Mouse (Mus musculus) ES-Bruce4 (cell line): ENCODE data around the gene Slc3a2. TPM values are rescaled to one million over a fixed set of nuclear protein-coding genes. Genes with fewer than 3 reads are reported as not detected.

Source experiments
- H3K27ac ChIP-seq: 2 replicates; pipeline ENCODE4 v1.5.1; 2012; ENCODE audit warnings: low read length, inconsistent platforms; ENCODE audit not compliant: insufficient read depth
- H3K27me3 ChIP-seq: 2 replicates; pipeline ENCODE4 v1.6.1; 2012; ENCODE audit warnings: mild to moderate bottlenecking, low read length, inconsistent platforms; ENCODE audit not compliant: control insufficient read depth, poor library complexity, insufficient read depth, severe bottlenecking
- H3K36me3 ChIP-seq: 2 replicates; pipeline ENCODE4 v1.6.1; 2012; ENCODE audit warnings: inconsistent platforms, mild to moderate bottlenecking, low read length, moderate library complexity; ENCODE audit not compliant: control insufficient read depth, poor library complexity, insufficient read depth, severe bottlenecking
- H3K4me1 ChIP-seq: one replicate; pipeline ENCODE4 v1.8.1; 2011; ENCODE audit warnings: low read length; ENCODE audit not compliant: control insufficient read depth, insufficient read depth
- H3K4me3 ChIP-seq: 2 replicates; pipeline ENCODE4 v1.5.1; 2011; ENCODE audit warnings: low read depth, mild to moderate bottlenecking, low read length
- H3K9ac ChIP-seq: 2 replicates; pipeline ENCODE4 v1.6.1; 2012; ENCODE audit warnings: low read depth, mild to moderate bottlenecking, inconsistent platforms; ENCODE audit not compliant: poor library complexity, severe bottlenecking
- H3K9me3 ChIP-seq: replicated peaks from 2 replicates; pipeline ENCODE4 v1.6.1; 2012; ENCODE audit warnings: mild to moderate bottlenecking, low read length, inconsistent platforms; ENCODE audit not compliant: control insufficient read depth, poor library complexity, insufficient read depth, severe bottlenecking
- CTCF ChIP-seq: IDR thresholded peaks from one replicate; pipeline ENCODE4 v1.8.1; 2011; ENCODE audit warnings: low read depth, low read length
- EP300 ChIP-seq: IDR thresholded peaks from 2 replicates; pipeline ENCODE4 v1.6.1; 2011; ENCODE audit warnings: low read depth, low read length; ENCODE audit not compliant: insufficient read depth
- POLR2A ChIP-seq: IDR thresholded peaks from one replicate; pipeline ENCODE4 v1.8.1; 2011; ENCODE audit warnings: low read length; ENCODE audit not compliant: insufficient read depth
- polyA plus RNA-seq: library from polyadenylated mRNA; stranded (reverse); fragments of >200 nt; gene quantifications from 2 replicates; pipeline ENCODE4 v1.2.4, GENCODE M21; 2011; ENCODE audit warnings: low read depth; ENCODE audit not compliant: missing spikeins, insufficient read depth, insufficient read length

Slc3a2 gene
- polyA plus RNA-seq, 1 experiment: 170 TPM

DNA sequence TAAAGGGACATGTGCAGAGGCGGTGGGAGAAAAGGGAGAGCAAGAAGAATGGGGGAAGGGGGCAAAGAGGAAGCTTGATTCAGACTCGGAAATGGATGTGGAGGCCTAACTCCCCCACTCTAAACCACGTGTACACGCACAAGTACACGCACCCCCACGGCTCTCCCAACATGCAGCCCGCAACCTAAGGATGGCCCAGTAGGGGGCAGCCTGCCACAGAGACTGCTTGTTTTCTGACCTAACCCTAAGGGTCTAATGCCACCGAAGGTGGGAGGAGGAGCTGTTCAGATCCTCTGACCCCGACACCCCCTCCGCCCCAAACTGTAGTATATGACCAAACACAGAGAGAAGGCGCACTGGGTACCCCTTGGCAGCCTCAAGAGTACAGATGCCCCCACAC, 60.8 kb downstream of the Slc3a2 start:
- Histone ChIP-seq H3K4me1 (no peaks in the 10 kb centered on the region), H3K27ac (no peak overlapping the region), H3K27me3 (no peaks in the 10 kb centered on the region), H3K36me3 (no peaks in the 10 kb centered on the region), H3K9me3 (no peaks in the 10 kb centered on the region), H3K4me3 (peak overlapping the region; percentile 28), H3K9ac (0 out of 2 replicates have a peak overlapping the region, but pooled peaks have one; percentile 7)
- TF ChIP-seq CTCF (peak; percentile 72), POLR2A (no peak), EP300 (no peak)

DNA sequence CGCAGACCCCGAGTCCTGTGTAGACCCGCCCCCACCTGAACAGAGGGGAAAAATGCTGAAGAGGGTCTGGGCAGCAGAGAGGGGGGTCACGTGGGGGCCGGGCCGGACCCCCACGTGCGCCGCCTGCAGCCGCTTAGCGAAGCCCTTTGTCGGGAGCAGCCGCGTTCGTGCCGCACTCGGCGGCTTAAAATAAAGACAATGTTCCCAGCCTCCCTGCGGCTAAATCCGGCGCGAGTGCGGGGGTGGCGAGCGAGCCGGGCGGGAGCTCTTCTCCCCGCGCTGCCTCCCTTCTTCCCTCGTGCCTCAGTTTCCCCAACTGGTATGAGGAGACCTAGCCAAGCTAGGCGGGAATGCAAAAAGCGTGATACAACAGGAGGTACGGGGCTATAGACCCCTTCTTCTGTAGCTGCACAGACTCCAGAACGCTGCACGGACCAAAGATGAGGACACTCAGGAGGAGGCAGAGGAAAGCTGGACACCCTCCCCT, 61.3 kb downstream of the Slc3a2 start:
- TF ChIP-seq POLR2A (no peak), CTCF (no peak), EP300 (no peak)
- Histone ChIP-seq H3K36me3 (no peaks in the 10 kb centered on the region), H3K9me3 (no peaks in the 10 kb centered on the region), H3K4me1 (no peaks in the 10 kb centered on the region), H3K4me3 (peak overlapping the region; percentile 28), H3K9ac (0 out of 2 replicates have a peak overlapping the region, but pooled peaks have one; percentile 7), H3K27me3 (no peaks in the 10 kb centered on the region), H3K27ac (no peak overlapping the region)

Other genes starting within 250 kb of the Slc3a2 start
- not detected in 2 replicates for gene Slc22a8, start 132.1 kb downstream of the Slc3a2 start, polyA plus RNA-seq
- not detected in 2 replicates for gene Slc22a6, start 105.3 kb downstream of the Slc3a2 start, polyA plus RNA-seq
- gene Chrm1, start 59.6 kb downstream of the Slc3a2 start, polyA plus RNA-seq: not detected in 2 replicates
- gene Wdr74, start 12.5 kb upstream of the Slc3a2 start, polyA plus RNA-seq: 81.1 and 97.0 TPM in 2 replicates
- gene 1700092M07Rik, start 17.3 kb upstream of the Slc3a2 start, polyA plus RNA-seq: 2.2 TPM in 1 of 2 replicates, not detected in the other
- 45.6 and 47.1 TPM in 2 replicates for gene Stx5a, start 18.0 kb upstream of the Slc3a2 start, polyA plus RNA-seq
- 122 and 200 TPM in 2 replicates for gene Nxf1, start 33.7 kb upstream of the Slc3a2 start, polyA plus RNA-seq
- gene Tmem223, start 47.6 kb upstream of the Slc3a2 start, polyA plus RNA-seq: 21.4 and 23.4 TPM in 2 replicates
- 29.0 and 34.5 TPM in 2 replicates for gene Tmem179b, start 51.1 kb upstream of the Slc3a2 start, polyA plus RNA-seq
- gene Taf6l, start 63.0 kb upstream of the Slc3a2 start, polyA plus RNA-seq: 17.1 and 17.7 TPM in 2 replicates
- 98.2 and 103 TPM in 2 replicates for gene Polr2g, start 75.2 kb upstream of the Slc3a2 start, polyA plus RNA-seq
- gene Zbtb3, start 79.2 kb upstream of the Slc3a2 start, polyA plus RNA-seq: 3.1 and 4.1 TPM in 2 replicates
- gene Ttc9c, start 96.0 kb upstream of the Slc3a2 start, polyA plus RNA-seq: 77.3 and 84.9 TPM in 2 replicates
- gene Hnrnpul2, start 96.6 kb upstream of the Slc3a2 start, polyA plus RNA-seq: 105 and 108 TPM in 2 replicates
- gene AC129217.1, start 106.4 kb upstream of the Slc3a2 start, polyA plus RNA-seq: 74.8 and 87.2 TPM in 2 replicates
- 32.3 and 36.2 TPM in 2 replicates for gene Bscl2, start 114.1 kb upstream of the Slc3a2 start, polyA plus RNA-seq
- gene Gng3, start 115.8 kb upstream of the Slc3a2 start, polyA plus RNA-seq: 28.3 and 29.7 TPM in 2 replicates
- 1.3 and 2.1 TPM in 2 replicates for gene Lrrn4cl, start 127.4 kb upstream of the Slc3a2 start, polyA plus RNA-seq
- gene Ubxn1, start 148.1 kb upstream of the Slc3a2 start, polyA plus RNA-seq: 189 and 201 TPM in 2 replicates
- gene Uqcc3, start 157.6 kb upstream of the Slc3a2 start, polyA plus RNA-seq: 14.4 and 14.9 TPM in 2 replicates
- gene Lbhd1, start 160.4 kb upstream of the Slc3a2 start, polyA plus RNA-seq: 10.1 and 13.4 TPM in 2 replicates
- gene Gm49403, start 160.6 kb upstream of the Slc3a2 start, polyA plus RNA-seq: not detected in 2 replicates
- gene 1810009A15Rik, start 165.5 kb upstream of the Slc3a2 start, polyA plus RNA-seq: 162 and 172 TPM in 2 replicates
- gene Gm49416, start 165.6 kb upstream of the Slc3a2 start, polyA plus RNA-seq: 11.9 and 24.8 TPM in 2 replicates
- 23.1 and 26.7 TPM in 2 replicates for gene Ints5, start 169.6 kb upstream of the Slc3a2 start, polyA plus RNA-seq
- 183 and 184 TPM in 2 replicates for gene Ganab, start 174.7 kb upstream of the Slc3a2 start, polyA plus RNA-seq
- 26.6 and 26.8 TPM in 2 replicates for gene B3gat3, start 197.0 kb upstream of the Slc3a2 start, polyA plus RNA-seq
- gene Rom1, start 206.0 kb upstream of the Slc3a2 start, polyA plus RNA-seq: 1.6 and 2.2 TPM in 2 replicates
- 19.2 and 20.4 TPM in 2 replicates for gene Eml3, start 206.2 kb upstream of the Slc3a2 start, polyA plus RNA-seq
- 106 and 108 TPM in 2 replicates for gene Mta2, start 218.5 kb upstream of the Slc3a2 start, polyA plus RNA-seq
- gene Tut1, start 230.5 kb upstream of the Slc3a2 start, polyA plus RNA-seq: 26.4 and 30.1 TPM in 2 replicates
- 1,175 and 1,274 TPM in 2 replicates for gene Eef1g, start 243.7 kb upstream of the Slc3a2 start, polyA plus RNA-seq